Mouse (Mus musculus): ENCODE measurements around the gene Zzef1. TPM values are rescaled to one million over a fixed set of nuclear protein-coding genes. Genes with fewer than 3 reads are reported as not detected.

The Zzef1 gene
- polyA plus RNA-seq, 2 experiments = 12.8 to 22.5 TPM

- TF ChIP-seq POLR2A (IDR thresholded peaks at IDR 0.05; ENCODE audit: borderline replicate concordance, extremely low read depth, insufficient read depth, insufficient read length) = no peak
- DNase-seq (ENCODE audit: low spot score) = no peak
- no peak overlapping the region for H3K27ac ChIP-seq (replicated peaks; ENCODE audit: low read depth, low read length)
- H3K4me1 ChIP-seq (ENCODE audit: control insufficient read depth, insufficient read depth, low read length) = no peaks in the 10 kb centered on the region
- no peaks in the 10 kb centered on the region for H3K9me3 ChIP-seq (ENCODE audit: control insufficient read depth, low read length)
- no peaks in the 10 kb centered on the region for H3K27me3 ChIP-seq (ENCODE audit: control insufficient read depth, insufficient read depth, low read length)
- H3K4me2 ChIP-seq (replicated peaks; ENCODE audit: low read depth, low read length, severe bottlenecking) = no peak overlapping the region
- no peak for ATAC-seq (ENCODE audit: low FRiP score, low read depth)
- no peak overlapping the region for H3K4me3 ChIP-seq (replicated peaks; ENCODE audit: low read length)
- WGBS = 94% methylated on average over 1 of the region's 1 CpGs
- H3K36me3 ChIP-seq (ENCODE audit: control insufficient read depth, insufficient read depth, low read length) = peaks cover 54% of the 10 kb centered on the region
- H3K9ac ChIP-seq (ENCODE audit: low read depth, low read length, severe bottlenecking) = no peak overlapping the region
These were observed 96.6 kb downstream of the Zzef1 start for GRCm38 (mm10) chr11:72892623-72893022.

GRCm38 (mm10) chr11:72908391-72908790 is 112.4 kb downstream of the Zzef1 start:
- H3K9me3 ChIP-seq (ENCODE audit: control insufficient read depth, low read length) = no peaks in the 10 kb centered on the region
- no peak for ATAC-seq (ENCODE audit: low FRiP score, low read depth)
- no peak overlapping the region for H3K4me2 ChIP-seq (replicated peaks; ENCODE audit: low read depth, low read length, severe bottlenecking)
- H3K9ac ChIP-seq (ENCODE audit: low read depth, low read length, severe bottlenecking) = no peak overlapping the region
- WGBS = 79% methylated on average over 4 of the region's 4 CpGs
- H3K4me1 ChIP-seq (ENCODE audit: control insufficient read depth, insufficient read depth, low read length) = no peaks in the 10 kb centered on the region
- H3K27me3 ChIP-seq (ENCODE audit: control insufficient read depth, insufficient read depth, low read length) = no peaks in the 10 kb centered on the region
- DNase-seq (ENCODE audit: low spot score) = no peak
- H3K36me3 ChIP-seq (ENCODE audit: control insufficient read depth, insufficient read depth, low read length) = peaks cover 63% of the 10 kb centered on the region
- no peak overlapping the region for H3K27ac ChIP-seq (replicated peaks; ENCODE audit: low read depth, low read length)
- no peak for TF ChIP-seq POLR2A (IDR thresholded peaks at IDR 0.05; ENCODE audit: borderline replicate concordance, extremely low read depth, insufficient read depth, insufficient read length)
- no peak overlapping the region for H3K4me3 ChIP-seq (replicated peaks; ENCODE audit: low read length)

- Histone ChIP-seq H3K4me3 (replicated peaks; ENCODE audit: low read length) (no peak overlapping the region), H3K4me2 (replicated peaks; ENCODE audit: low read depth, low read length, severe bottlenecking) (no peak overlapping the region), H3K9ac (ENCODE audit: low read depth, low read length, severe bottlenecking) (no peak overlapping the region), H3K4me1 (ENCODE audit: control insufficient read depth, insufficient read depth, low read length) (no peaks in the 10 kb centered on the region), H3K9me3 (ENCODE audit: control insufficient read depth, low read length) (no peaks in the 10 kb centered on the region), H3K27ac (replicated peaks; ENCODE audit: low read depth, low read length) (no peak overlapping the region), H3K36me3 (ENCODE audit: control insufficient read depth, insufficient read depth, low read length) (peaks cover 81% of the 10 kb centered on the region), H3K27me3 (ENCODE audit: control insufficient read depth, insufficient read depth, low read length) (no peaks in the 10 kb centered on the region)
- no peak for ATAC-seq (ENCODE audit: low FRiP score, low read depth)
- DNase-seq (ENCODE audit: low spot score) = no peak
- no peak for TF ChIP-seq POLR2A (IDR thresholded peaks at IDR 0.05; ENCODE audit: borderline replicate concordance, extremely low read depth, insufficient read depth, insufficient read length)
- 75% methylated on average over 7 of the region's 7 CpGs for WGBS
These were observed 121.4 kb downstream of the Zzef1 start for GRCm38 (mm10) chr11:72917299-72917996.

GRCm38 (mm10) chr11:72923116-72923515 is 127.1 kb downstream of the Zzef1 start:
- no peaks in the 10 kb centered on the region for H3K9me3 ChIP-seq (ENCODE audit: control insufficient read depth, low read length)
- DNase-seq (ENCODE audit: low spot score) (no peak), ATAC-seq (ENCODE audit: low FRiP score, low read depth) (no peak)
- H3K27ac ChIP-seq (replicated peaks; ENCODE audit: low read depth, low read length) = no peak overlapping the region
- no peak for TF ChIP-seq POLR2A (IDR thresholded peaks at IDR 0.05; ENCODE audit: borderline replicate concordance, extremely low read depth, insufficient read depth, insufficient read length)
- WGBS = 73% methylated on average over 4 of the region's 4 CpGs
- no peak overlapping the region for H3K9ac ChIP-seq (ENCODE audit: low read depth, low read length, severe bottlenecking)
- no peak overlapping the region for H3K4me2 ChIP-seq (replicated peaks; ENCODE audit: low read depth, low read length, severe bottlenecking)
- no peak overlapping the region for H3K4me3 ChIP-seq (replicated peaks; ENCODE audit: low read length)
- H3K36me3 ChIP-seq (ENCODE audit: control insufficient read depth, insufficient read depth, low read length) = peaks cover 67% of the 10 kb centered on the region
- no peaks in the 10 kb centered on the region for H3K4me1 ChIP-seq (ENCODE audit: control insufficient read depth, insufficient read depth, low read length)
- no peaks in the 10 kb centered on the region for H3K27me3 ChIP-seq (ENCODE audit: control insufficient read depth, insufficient read depth, low read length)

- no peak overlapping the region for H3K4me2 ChIP-seq (replicated peaks; ENCODE audit: low read depth, low read length, severe bottlenecking)
- no peak for TF ChIP-seq POLR2A (IDR thresholded peaks at IDR 0.05; ENCODE audit: borderline replicate concordance, extremely low read depth, insufficient read depth, insufficient read length)
- H3K36me3 ChIP-seq (ENCODE audit: control insufficient read depth, insufficient read depth, low read length) = peaks cover 57% of the 10 kb centered on the region
- H3K9me3 ChIP-seq (ENCODE audit: control insufficient read depth, low read length) = no peaks in the 10 kb centered on the region
- H3K4me1 ChIP-seq (ENCODE audit: control insufficient read depth, insufficient read depth, low read length) = no peaks in the 10 kb centered on the region
- H3K27ac ChIP-seq (replicated peaks; ENCODE audit: low read depth, low read length) = no peak overlapping the region
- H3K27me3 ChIP-seq (ENCODE audit: control insufficient read depth, insufficient read depth, low read length) = no peaks in the 10 kb centered on the region
- WGBS = 91% methylated on average over 1 of the region's 1 CpGs
- H3K4me3 ChIP-seq (replicated peaks; ENCODE audit: low read length) = no peak overlapping the region
- DNase-seq (ENCODE audit: low spot score) (no peak), ATAC-seq (ENCODE audit: low FRiP score, low read depth) (no peak)
- H3K9ac ChIP-seq (ENCODE audit: low read depth, low read length, severe bottlenecking) = no peak overlapping the region
These were observed 128.4 kb downstream of the Zzef1 start for GRCm38 (mm10) chr11:72924458-72924857.
